Mouse (Mus musculus): ENCODE measurements at regions not wholly inside any gene's neighbourhood (a gene's known extent, or its start where the extent isn't known, plus 50 kb on each side); places are given as distances from the start of the nearest gene placed in this dataset.

DNA sequence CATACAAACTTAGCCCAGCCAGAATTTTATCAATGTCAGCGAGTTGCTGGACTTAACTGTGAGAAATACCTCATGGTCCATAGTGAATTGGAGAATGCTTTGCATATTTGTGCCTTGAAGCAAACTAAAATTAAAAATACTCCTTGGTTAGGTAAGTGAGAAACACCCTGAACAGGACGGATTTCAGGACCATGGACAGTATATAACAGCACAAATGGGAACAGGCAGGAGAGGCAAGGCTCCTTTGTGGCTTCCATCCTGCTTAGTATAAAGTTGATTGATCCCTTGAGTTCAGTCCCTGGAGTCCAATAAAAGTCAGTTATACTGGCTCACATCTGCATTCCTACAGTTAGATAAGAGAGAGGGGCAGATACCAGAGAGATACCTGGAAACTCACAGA, 53.9 kb upstream of the Bpifa3 start:
- TF ChIP-seq UBTF (IDR thresholded peaks at IDR 0.05; ENCODE audit: borderline replicate concordance, insufficient read depth, low read depth, low read length), result no peak
- TF ChIP-seq E2F4 (IDR thresholded peaks at IDR 0.05; ENCODE audit: borderline replicate concordance, low read depth, low read length), result no peak
- no peak for TF ChIP-seq POLR2A (IDR thresholded peaks at IDR 0.05; ENCODE audit: control insufficient read depth in 1 of 2, insufficient read depth in 1 of 2, low read depth in 1 of 2, low read length in 2 of 2, poor library complexity in 1 of 2)
- no peak for TF ChIP-seq CTCF (IDR thresholded peaks at IDR 0.05 in 2 of 3, conservative IDR thresholded peaks at IDR 0.05 in 1 of 3; ENCODE audit: control insufficient read depth in 1 of 3, insufficient read depth in 1 of 3, low read depth in 2 of 3, low read length in 3 of 3, poor library complexity in 1 of 3, severe bottlenecking in 1 of 3)
- TF ChIP-seq ZC3H11A (IDR thresholded peaks at IDR 0.05; ENCODE audit: low read depth, low read length), result no peak

All from MEL (cell line).